Mouse (Mus musculus): ENCODE measurements at regions not wholly inside any gene's neighbourhood (a gene's known extent, or its start where the extent isn't known, plus 50 kb on each side); places are given as distances from the start of the nearest gene placed in this dataset.

- TF ChIP-seq ZKSCAN1 (IDR thresholded peaks at IDR 0.05; ENCODE audit: borderline replicate concordance, low read depth, low read length) = no peak
- no peak for TF ChIP-seq CTCF (conservative IDR thresholded peaks at IDR 0.05 in 1 of 2, IDR thresholded peaks at IDR 0.05 in 1 of 2; ENCODE audit: low read depth in 2 of 2, low read length in 2 of 2)
- no peak for TF ChIP-seq MAZ (IDR thresholded peaks at IDR 0.05; ENCODE audit: low read depth, low read length)
Observed at GRCm38 (mm10) chr5:77579826-77580745, 172.2 kb upstream of the Igfbp7 start.
